Mouse (Mus musculus) kidney, adult 2 months (tissue): Measurements from ENCODE around the gene Riox1.

Experiments used
- CTCF ChIP-seq: fragments of 200-500 bp; conservative IDR thresholded peaks from 2 replicates; pipeline ENCODE4 v1.5.1; 2011; ENCODE audit warnings: low read depth, mild to moderate bottlenecking, control low read depth, low read length, moderate library complexity, mixed read lengths; ENCODE audit not compliant: insufficient read depth, insufficient read length
- POLR2A ChIP-seq: fragments of 200-500 bp; IDR thresholded peaks from one replicate; pipeline ENCODE4 v1.6.1; 2011; ENCODE audit warnings: low read depth, low read length, control low read depth

DNA sequence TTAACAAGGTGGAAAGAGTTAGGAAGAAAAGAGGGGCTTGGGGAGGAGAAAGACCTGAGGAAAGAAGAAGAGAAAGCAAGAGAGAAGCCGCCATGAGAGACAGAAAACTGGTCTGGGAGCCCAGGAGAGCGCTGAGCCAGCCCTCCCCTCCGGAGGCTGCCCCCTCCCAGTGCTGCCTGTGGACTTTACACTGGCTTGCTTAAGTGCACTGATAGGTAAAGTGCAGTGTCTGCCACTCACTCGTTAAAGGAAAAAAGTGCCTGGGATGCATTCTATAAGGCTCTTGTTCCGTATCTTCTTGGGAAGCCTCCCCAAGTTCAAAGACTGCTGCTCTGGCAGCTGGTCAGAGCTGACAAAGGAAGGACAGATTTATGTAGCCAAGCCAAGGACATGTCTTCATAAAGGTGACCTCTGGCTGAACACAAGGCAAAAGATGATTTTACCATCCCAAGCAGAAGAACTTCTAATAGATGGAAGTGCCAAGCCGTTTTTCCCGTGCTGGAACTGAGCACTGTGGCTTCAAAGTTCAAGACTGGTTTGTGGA lies 25.2 kb upstream of the Riox1 start:
- TF ChIP-seq POLR2A: no peak
- TF ChIP-seq CTCF: no peak
